Mouse (Mus musculus) heart, adult 2 months (tissue): Measurements from ENCODE around the gene Ap5z1. TPM values are rescaled to one million over a fixed set of nuclear protein-coding genes. Genes with fewer than 3 reads are reported as not detected.
A peak's percentile ranks its signal among the peaks of the same experiment; 100 is the strongest.

Experiments used
- DNase-seq, 2 experiments: peaks; one replicate each; pipeline ENCODE4 v3.0.0; 2021
- H3K27ac ChIP-seq: fragments of 200-600 bp; 2 replicates; pipeline ENCODE4 v1.8.1; 2022
- H3K27me3 ChIP-seq: fragments of 200-500 bp; 2 replicates; pipeline ENCODE4 v1.6.1; 2012; ENCODE audit warnings: mild to moderate bottlenecking, low read length, inconsistent platforms, mixed read lengths; ENCODE audit not compliant: control insufficient read depth, insufficient read depth
- H3K36me3 ChIP-seq: fragments of 200-500 bp; 2 replicates; pipeline ENCODE4 v1.6.1; 2012; ENCODE audit warnings: low read length, inconsistent platforms; ENCODE audit not compliant: control insufficient read depth, insufficient read depth
- H3K4me1 ChIP-seq: fragments of 200-500 bp; 2 replicates; pipeline ENCODE4 v1.6.1; 2011; ENCODE audit warnings: low read length; ENCODE audit not compliant: control insufficient read depth, insufficient read depth
- H3K4me3 ChIP-seq: fragments of 200-600 bp; 2 replicates; pipeline ENCODE4 v1.8.1; 2022
- H3K79me2 ChIP-seq: fragments of 200-500 bp; replicated peaks from 2 replicates; pipeline ENCODE4 v1.6.1; 2012; ENCODE audit warnings: mild to moderate bottlenecking, inconsistent platforms, low read length, moderate library complexity, mixed read lengths; ENCODE audit not compliant: control insufficient read depth, insufficient read depth
- H3K9ac ChIP-seq: fragments of 200-500 bp; 2 replicates; pipeline ENCODE4 v1.6.1; 2012; ENCODE audit warnings: low read depth, mild to moderate bottlenecking, control low read depth, inconsistent platforms, low read length, mixed read lengths
- CTCF ChIP-seq: fragments of 200-600 bp; IDR thresholded peaks from 2 replicates; pipeline ENCODE4 v1.8.1; 2022; ENCODE audit warnings: antibody characterized with exemption, mild to moderate bottlenecking, moderate library complexity
- EP300 ChIP-seq: fragments of 200-500 bp; IDR thresholded peaks from 2 replicates; pipeline ENCODE4 v1.6.1; 2011; ENCODE audit warnings: low read depth, low read length, control low read depth; ENCODE audit not compliant: insufficient read depth
- POLR2A ChIP-seq: fragments of 200-500 bp; IDR thresholded peaks from 2 replicates; pipeline ENCODE4 v1.6.1; 2011; ENCODE audit warnings: mild to moderate bottlenecking, low read depth, low read length, control low read depth; ENCODE audit not compliant: insufficient read depth
- WGBS: fragments of 180-500 bp; shearing (Covaris S2); methylation state at CpG from one replicate; pipeline ENCODE4 v1.1.7; 2018; 5-methylcytosine and 5-hydroxymethylcytosine counted together
- intact Hi-C: fragments of 180-260 bp; cut with DNase I; formaldehyde crosslinking; loops from one replicate; pipeline ENCODE4 v1.15.1; 2025
- polyA plus RNA-seq: library from polyadenylated mRNA; depleted of rRNA; stranded (reverse); fragments of >200 nt; gene quantifications from 2 replicates; pipeline ENCODE4 v1.2.3, GENCODE M21; 2012
- total RNA-seq, 2 experiments: library from RNA; stranded (reverse); gene quantifications; 2 replicates each; pipeline ENCODE4 v1.2.3; 2021

The Ap5z1 gene
- total and polyA plus RNA-seq, 3 experiments: 5.4 to 23.6 (median 6.4) TPM

DNA sequence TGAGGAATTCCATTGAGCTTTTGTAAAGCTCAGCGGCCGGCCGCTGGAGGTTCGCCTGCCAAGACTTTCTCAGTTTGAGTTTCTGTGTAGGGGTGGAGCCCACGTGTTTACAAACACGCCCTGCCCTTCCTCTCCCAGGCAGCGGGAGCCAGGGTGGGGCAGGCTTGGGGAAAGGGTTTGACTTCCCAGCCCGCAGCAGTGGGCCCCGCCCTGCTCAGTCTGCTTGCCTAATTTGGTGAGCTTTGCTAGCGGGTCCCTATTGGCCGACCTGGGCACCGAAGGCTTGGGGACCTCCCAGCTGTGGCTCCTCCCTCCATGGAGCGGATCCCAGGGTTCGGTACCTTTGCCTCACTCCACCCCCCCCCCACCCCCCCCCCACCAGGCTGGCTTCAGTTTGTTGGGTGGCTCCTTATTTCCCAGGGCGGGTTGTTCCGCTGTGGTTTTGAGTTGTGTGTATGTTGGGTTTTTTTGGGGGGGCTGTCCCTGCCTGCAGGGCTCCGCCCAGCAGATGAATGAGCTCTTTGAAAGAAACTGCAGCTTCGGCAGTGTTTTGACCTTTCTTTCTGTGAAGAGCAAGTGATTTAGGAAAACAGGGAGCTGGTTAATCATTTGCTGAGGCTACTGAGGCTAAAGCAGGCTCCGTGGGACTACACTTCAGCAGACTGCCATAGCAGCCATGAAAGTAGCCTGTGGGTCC is 23.1 kb upstream of the Ap5z1 start:
- Histone ChIP-seq H3K27me3 (no peaks in the 10 kb centered on the region), H3K79me2 (peaks cover 5% of the 10 kb centered on the region), H3K9ac (peak overlapping the region; percentile 50), H3K4me3 (peak overlapping the region; percentile 49), H3K4me1 (peaks cover 22% of the 10 kb centered on the region), H3K36me3 (no peaks in the 10 kb centered on the region; the same call in 1 of the 2 replicates), H3K27ac (peak overlapping the region; percentile 92)
- peak; percentile 93 to 98 for DNase-seq
- intact Hi-C loops: loop anchor here (1.0 to 2.0 kb wide), 4 partner anchors 16 to 73 kb away; partner anchors contain the start of gene Ap5z1
- TF ChIP-seq CTCF: peak; percentile 23; the same call in 1 of the 2 replicates
- TF ChIP-seq EP300: peak; percentile 78
- TF ChIP-seq POLR2A: 0 out of 2 replicates have a peak, but pooled peaks have one; percentile 35
- WGBS: under 1% methylated on average over 18 of the region's 19 CpGs

DNA sequence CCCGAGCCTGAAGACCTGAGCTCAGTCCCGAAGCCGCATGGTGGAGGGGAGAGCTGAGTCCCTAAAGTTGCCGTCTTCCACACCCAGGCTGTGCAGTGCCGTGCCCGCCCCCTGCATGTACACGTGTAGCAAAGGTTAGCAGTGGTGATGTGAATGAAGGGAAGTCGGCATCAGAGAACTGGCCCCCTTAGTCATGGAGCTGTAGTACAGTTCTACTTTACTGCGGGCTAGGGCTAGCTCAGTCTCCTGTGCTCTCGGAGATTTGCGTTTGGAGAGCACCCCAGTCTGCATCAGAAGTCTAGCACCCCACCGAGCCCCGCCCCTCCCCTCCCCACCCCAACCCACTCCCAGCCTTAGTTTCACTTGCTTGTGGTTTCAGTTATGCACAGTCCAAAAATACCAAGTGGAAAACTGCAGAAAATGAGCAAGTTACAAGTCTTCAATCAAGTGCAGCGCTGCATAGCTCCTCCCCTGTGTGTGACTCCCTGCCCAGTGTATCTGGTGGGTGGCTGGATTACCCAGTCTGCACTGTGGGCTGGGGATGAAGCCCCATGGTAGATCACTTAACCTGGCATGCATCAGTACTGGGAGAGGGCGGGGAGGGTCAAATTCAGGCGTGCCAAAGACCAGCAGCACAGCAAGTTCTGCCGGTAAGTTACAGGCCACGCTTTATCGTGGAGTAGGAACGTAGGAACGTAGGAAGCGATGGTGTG is 22.3 kb upstream of the Ap5z1 start:
- Histone ChIP-seq H3K4me1 (peaks cover 22% of the 10 kb centered on the region), H3K27ac (peak overlapping the region; percentile 92), H3K79me2 (peaks cover 4% of the 10 kb centered on the region), H3K4me3 (peak overlapping the region; percentile 46; the same call in 1 of the 2 replicates), H3K27me3 (no peaks in the 10 kb centered on the region), H3K9ac (no peak overlapping the region), H3K36me3 (no peaks in the 10 kb centered on the region; the same call in 1 of the 2 replicates)
- TF ChIP-seq POLR2A (no peak), CTCF (no peak), EP300 (no peak)
- DNase-seq: no peak
- 63% methylated on average over 22 of the region's 22 CpGs for WGBS
- intact Hi-C loops: loop anchor here (2.0 kb wide), 2 partner anchors 17 to 21 kb away; partner anchors contain the start of gene Ap5z1

DNA sequence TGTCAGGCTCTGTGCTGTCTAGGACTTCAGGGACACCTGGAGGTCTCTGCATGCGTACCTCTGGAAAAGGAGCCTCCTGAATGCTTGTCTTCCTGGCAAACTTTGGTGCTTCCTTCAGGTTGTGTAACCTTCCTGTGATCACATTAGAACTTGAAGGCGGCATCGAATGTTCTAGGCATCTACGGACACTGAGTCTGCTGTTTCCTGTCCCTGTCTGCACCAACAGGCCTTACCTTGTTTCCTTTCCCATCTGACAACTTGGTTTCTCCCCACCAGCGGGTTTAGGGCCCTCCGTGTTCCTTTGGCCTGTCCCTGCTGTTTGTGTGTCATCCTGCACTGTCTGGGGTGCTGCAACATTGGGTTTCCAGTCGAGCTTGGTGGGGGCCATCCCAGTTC is 21.7 kb upstream of the Ap5z1 start:
- no peaks in the 10 kb centered on the region; the same call in 1 of the 2 replicates for H3K36me3 ChIP-seq
- H3K27me3 ChIP-seq: no peaks in the 10 kb centered on the region
- 71% methylated on average over 7 of the region's 7 CpGs for WGBS
- DNase-seq: no peak
- TF ChIP-seq POLR2A: no peak
- no peak for TF ChIP-seq CTCF
- intact Hi-C loops: no loop called here
- peaks cover 4% of the 10 kb centered on the region for H3K79me2 ChIP-seq
- H3K4me3 ChIP-seq: no peak overlapping the region
- no peak overlapping the region; the same call in none of the 2 replicates for H3K27ac ChIP-seq
- peaks cover 22% of the 10 kb centered on the region for H3K4me1 ChIP-seq
- H3K9ac ChIP-seq: no peak overlapping the region

DNA sequence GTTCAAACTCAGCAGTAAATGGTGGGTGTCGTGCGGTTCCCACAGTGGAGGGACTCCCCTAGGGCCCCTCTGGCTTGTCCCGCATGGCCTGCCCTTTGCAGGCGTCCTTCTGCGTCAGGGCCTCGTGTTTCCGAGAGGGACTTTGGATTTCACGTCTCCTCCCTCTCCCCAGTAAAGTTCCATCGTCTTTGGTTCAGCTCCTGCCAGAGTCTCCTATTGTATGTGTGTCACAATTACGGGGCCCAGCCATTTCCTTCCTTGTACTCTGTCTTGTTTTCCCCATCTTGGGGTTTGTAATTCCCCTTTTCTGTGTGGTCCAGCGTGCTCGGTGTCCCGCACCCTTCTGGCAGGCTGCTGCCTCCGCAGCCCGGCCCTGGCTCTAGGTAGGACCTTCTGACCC is 20.2 kb upstream of the Ap5z1 start:
- WGBS: 50% methylated on average over 15 of the region's 15 CpGs
- DNase-seq: peak in 1 of 2 experiments; percentile 30
- no peaks in the 10 kb centered on the region; the same call in 1 of the 2 replicates for H3K36me3 ChIP-seq
- H3K27me3 ChIP-seq: no peaks in the 10 kb centered on the region
- H3K79me2 ChIP-seq: peaks cover 4% of the 10 kb centered on the region
- H3K4me1 ChIP-seq: peaks cover 25% of the 10 kb centered on the region
- H3K27ac ChIP-seq: peak overlapping the region; percentile 40; the same call in 1 of the 2 replicates
- no peak for TF ChIP-seq CTCF
- no peak for TF ChIP-seq EP300
- TF ChIP-seq POLR2A: no peak
- H3K9ac ChIP-seq: no peak overlapping the region
- no peak overlapping the region for H3K4me3 ChIP-seq
- intact Hi-C loops: no loop called here

DNA sequence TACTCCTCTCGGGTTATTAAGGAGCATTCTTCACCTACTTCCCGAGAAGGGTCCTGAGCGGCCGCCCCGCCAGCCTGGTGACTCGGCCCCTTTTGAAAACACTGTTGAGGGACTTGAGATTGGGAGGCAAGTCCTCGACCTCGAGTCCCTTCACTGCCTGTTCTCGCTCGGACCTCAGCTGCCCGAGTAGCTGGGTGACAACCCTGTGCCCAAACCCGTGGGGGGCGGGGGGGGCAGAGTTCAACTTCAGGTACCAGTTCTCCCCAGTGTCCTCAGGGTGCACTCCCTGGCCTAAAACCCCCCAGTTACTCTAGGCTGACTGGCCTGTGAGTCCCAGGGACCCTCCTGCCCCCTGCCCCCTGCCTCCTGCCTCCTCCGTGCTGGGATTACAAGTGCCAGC is 19.8 kb upstream of the Ap5z1 start:
- Histone ChIP-seq H3K4me1 (peaks cover 25% of the 10 kb centered on the region), H3K27ac (no peak overlapping the region; the same call in 1 of the 2 replicates), H3K36me3 (no peaks in the 10 kb centered on the region; the same call in 1 of the 2 replicates), H3K79me2 (peaks cover 4% of the 10 kb centered on the region), H3K4me3 (no peak overlapping the region), H3K9ac (no peak overlapping the region), H3K27me3 (no peaks in the 10 kb centered on the region)
- no peak for TF ChIP-seq POLR2A
- no peak for TF ChIP-seq EP300
- TF ChIP-seq CTCF: no peak
- 67% methylated on average over 14 of the region's 14 CpGs for WGBS
- no peak for DNase-seq
- intact Hi-C loops: no loop called here
